Mouse (Mus musculus) embryo, embryonic 10 days (tissue): ENCODE data around the gene Dapl1.
A peak's percentile ranks its signal among the peaks of the same experiment; 100 is the strongest.

Source experiments
- DNase-seq: peaks from one replicate; pipeline ENCODE4 v3.0.0-alpha.2; 2015; ENCODE audit warnings: low spot score

Gene Dapl1

GRCm38 (mm10) chr2:59471051-59471948 is 13.2 kb upstream of the Dapl1 start:
- DNase-seq = no peak

- DNase-seq = no peak
Measured at GRCm38 (mm10) chr2:59474336-59474735, 10.1 kb upstream of the Dapl1 start.

- no peak for DNase-seq
Measured at GRCm38 (mm10) chr2:59485080-59485479, 627 bp downstream of the Dapl1 start.

GRCm38 (mm10) chr2:59485657-59486056 is 1.2 kb downstream of the Dapl1 start:
- no peak for DNase-seq

GRCm38 (mm10) chr2:59486196-59486845 is 1.9 kb downstream of the Dapl1 start:
- no peak for DNase-seq

- no peak for DNase-seq
Measured at GRCm38 (mm10) chr2:59488235-59488634, 3.8 kb downstream of the Dapl1 start.

GRCm38 (mm10) chr2:59490353-59490752 is 5.9 kb downstream of the Dapl1 start:
- DNase-seq = no peak

- no peak for DNase-seq
Measured at GRCm38 (mm10) chr2:59493445-59494085, 9.1 kb downstream of the Dapl1 start.

GRCm38 (mm10) chr2:59499146-59499545 is 14.7 kb downstream of the Dapl1 start:
- no peak for DNase-seq

GRCm38 (mm10) chr2:59499717-59500116 is 15.3 kb downstream of the Dapl1 start:
- DNase-seq = no peak

GRCm38 (mm10) chr2:59509061-59509460 is 24.6 kb downstream of the Dapl1 start:
- DNase-seq = no peak

- DNase-seq = no peak
Measured at GRCm38 (mm10) chr2:59510416-59510815, 26.0 kb downstream of the Dapl1 start.

GRCm38 (mm10) chr2:59510882-59511281 is 26.4 kb downstream of the Dapl1 start:
- DNase-seq = no peak

GRCm38 (mm10) chr2:59520663-59521062 is 36.2 kb downstream of the Dapl1 start:
- no peak for DNase-seq

GRCm38 (mm10) chr2:59522079-59522684 is 37.7 kb downstream of the Dapl1 start:
- DNase-seq = peak; percentile 92

GRCm38 (mm10) chr2:59523526-59523925 is 39.1 kb downstream of the Dapl1 start:
- DNase-seq = no peak

- no peak for DNase-seq
Measured at GRCm38 (mm10) chr2:59526893-59527292, 42.4 kb downstream of the Dapl1 start.

- peak; percentile 37 for DNase-seq
Measured at GRCm38 (mm10) chr2:59529574-59530080, 45.2 kb downstream of the Dapl1 start.

GRCm38 (mm10) chr2:59530811-59531210 is 46.4 kb downstream of the Dapl1 start:
- no peak for DNase-seq

GRCm38 (mm10) chr2:59532999-59533398 is 48.5 kb downstream of the Dapl1 start:
- DNase-seq = no peak

- no peak for DNase-seq
Measured at GRCm38 (mm10) chr2:59533504-59533903, 49.1 kb downstream of the Dapl1 start.
